ENCODE assay signal across 22 mouse cellular contexts in the genomic region with DNA sequence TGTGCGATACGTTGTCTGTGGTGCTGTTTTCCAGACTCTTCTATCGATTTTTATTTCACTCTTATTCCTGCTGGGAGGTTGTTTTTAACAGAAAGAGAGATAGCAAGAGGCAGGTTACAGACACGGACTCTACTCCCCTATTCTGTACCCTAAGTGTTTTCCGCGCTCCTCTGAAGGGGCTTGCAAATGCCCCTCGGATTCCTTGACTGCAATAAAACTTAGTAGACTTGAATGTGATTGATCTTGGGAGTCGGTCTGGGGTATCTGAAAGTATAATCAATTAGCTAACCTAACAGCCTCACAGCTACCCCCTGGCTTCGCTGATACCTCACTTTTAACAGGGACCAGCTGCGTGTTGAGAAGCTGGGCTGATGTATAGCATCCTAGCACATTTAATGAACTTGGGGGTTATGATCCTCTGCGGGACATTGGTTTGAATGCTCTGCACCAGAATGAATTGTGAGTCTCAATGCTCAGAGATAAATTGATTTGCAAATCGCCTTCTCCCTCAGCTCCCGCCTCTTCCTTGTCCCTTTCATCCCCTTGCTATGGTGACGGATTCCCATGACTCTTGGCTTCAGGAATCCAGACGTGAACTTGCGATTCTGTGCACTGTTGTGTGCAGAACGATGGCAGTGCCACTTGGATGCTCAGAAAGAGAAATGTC. TPM values are rescaled to one million over a fixed set of nuclear protein-coding genes. Genes with fewer than 3 reads are reported as not detected.
DNase-seq lines count a peak whose midpoint lies in the region; ATAC-seq lines count a peak whose summit lies in the region.
"Had no signal": no experiment of that assay in that cellular context is flagged by ENCODE, and none has a peak within 500 bp of the region (broad histone marks: within the 10 kb centered on the region; RNA-seq: fewer than 3 reads in every experiment).

No protein-coding gene starts in this region.

- H3K9ac ChIP-seq in forebrain, embryonic 13.5 days = peak overlapping the region; percentile 43; the same call in 1 of the 2 replicates
- H3K9ac ChIP-seq in forebrain, embryonic 11.5 days (ENCODE audit: low read length) = no peak overlapping the region
- H3K9ac ChIP-seq in hindbrain, embryonic 13.5 days = peak overlapping the region; percentile 56; the same call in 1 of the 2 replicates
- H3K9ac ChIP-seq in midbrain, embryonic 12.5 days (replicated peaks) = no peak overlapping the region
- H3K9ac ChIP-seq in neural tube, embryonic 14.5 days (replicated peaks; ENCODE audit: low read depth, low read length) = no peak overlapping the region
- H3K9ac ChIP-seq: heart, embryonic 15.5 days; limb, embryonic 15.5 days had no signal

- H3K4me3 ChIP-seq in forebrain, embryonic 13.5 days = no peak overlapping the region
- H3K4me3 ChIP-seq in forebrain, embryonic 11.5 days (ENCODE audit: low read depth, low read length) = no peak overlapping the region
- H3K4me3 ChIP-seq in hindbrain, embryonic 13.5 days = no peak overlapping the region
- H3K4me3 ChIP-seq in midbrain, embryonic 12.5 days = no peak overlapping the region
- no peak overlapping the region for H3K4me3 ChIP-seq in neural tube, embryonic 14.5 days (ENCODE audit: low read depth, low read length)
- H3K4me3 ChIP-seq in embryonic facial prominence, embryonic 10.5 days = no peak overlapping the region
- H3K4me3 ChIP-seq: forebrain, embryonic 10.5 days; heart, embryonic 15.5 days; limb, embryonic 15.5 days had no signal

- H3K4me1 ChIP-seq in forebrain, embryonic 13.5 days = peaks cover 11% of the 10 kb centered on the region; the same call in 1 of the 2 replicates
- no peaks in the 10 kb centered on the region for H3K4me1 ChIP-seq in forebrain, embryonic 11.5 days (replicated peaks; ENCODE audit: control insufficient read depth, insufficient read depth, low read length)
- peaks cover 18% of the 10 kb centered on the region for H3K4me1 ChIP-seq in hindbrain, embryonic 13.5 days (replicated peaks)
- peaks cover 11% of the 10 kb centered on the region; the same call in 1 of the 2 replicates for H3K4me1 ChIP-seq in midbrain, embryonic 12.5 days
- H3K4me1 ChIP-seq in neural tube, embryonic 14.5 days (ENCODE audit: control insufficient read depth, insufficient read depth, low read length) = peaks cover 8% of the 10 kb centered on the region; the same call in 1 of the 2 replicates
- no peaks in the 10 kb centered on the region for H3K4me1 ChIP-seq in embryonic facial prominence, embryonic 10.5 days
- H3K4me1 ChIP-seq: heart, embryonic 15.5 days; limb, embryonic 15.5 days had no signal

- H3K4me2 ChIP-seq in forebrain, embryonic 13.5 days = no peak overlapping the region
- no peak overlapping the region for H3K4me2 ChIP-seq in forebrain, embryonic 11.5 days (ENCODE audit: low read depth, low read length, severe bottlenecking)
- H3K4me2 ChIP-seq in hindbrain, embryonic 13.5 days = peak overlapping the region; percentile 45
- peak overlapping the region; percentile 38 for H3K4me2 ChIP-seq in midbrain, embryonic 12.5 days (replicated peaks)
- H3K4me2 ChIP-seq in neural tube, embryonic 14.5 days (ENCODE audit: low read depth, low read length) = peak overlapping the region; percentile 33
- H3K4me2 ChIP-seq: heart, embryonic 15.5 days; limb, embryonic 15.5 days had no signal

- H3K27me3 ChIP-seq in forebrain, embryonic 13.5 days = no peaks in the 10 kb centered on the region
- H3K27me3 ChIP-seq in forebrain, embryonic 11.5 days (ENCODE audit: control insufficient read depth, insufficient read depth, low read length) = no peaks in the 10 kb centered on the region
- no peaks in the 10 kb centered on the region for H3K27me3 ChIP-seq in hindbrain, embryonic 13.5 days
- no peaks in the 10 kb centered on the region for H3K27me3 ChIP-seq in midbrain, embryonic 12.5 days
- no peaks in the 10 kb centered on the region for H3K27me3 ChIP-seq in neural tube, embryonic 14.5 days (ENCODE audit: control insufficient read depth, insufficient read depth, low read length)
- H3K27me3 ChIP-seq in embryonic facial prominence, embryonic 10.5 days (replicated peaks; ENCODE audit: low read depth, poor library complexity, severe bottlenecking) = no peaks in the 10 kb centered on the region

- H3K36me3 ChIP-seq in forebrain, embryonic 13.5 days (ENCODE audit: poor library complexity, severe bottlenecking) = no peaks in the 10 kb centered on the region
- H3K36me3 ChIP-seq in forebrain, embryonic 11.5 days (ENCODE audit: control insufficient read depth, insufficient read depth, low read length) = no peaks in the 10 kb centered on the region
- no peaks in the 10 kb centered on the region for H3K36me3 ChIP-seq in hindbrain, embryonic 13.5 days
- H3K36me3 ChIP-seq in midbrain, embryonic 12.5 days = no peaks in the 10 kb centered on the region
- H3K36me3 ChIP-seq in neural tube, embryonic 14.5 days (ENCODE audit: control insufficient read depth, insufficient read depth, low read length) = no peaks in the 10 kb centered on the region
- no peaks in the 10 kb centered on the region for H3K36me3 ChIP-seq in embryonic facial prominence, embryonic 10.5 days (replicated peaks)
- H3K36me3 ChIP-seq: forebrain, embryonic 10.5 days; heart, embryonic 15.5 days; limb, embryonic 15.5 days had no signal

- no peak for DNase-seq in forebrain, embryonic 11.5 days (ENCODE audit: low spot score)
- DNase-seq in embryonic facial prominence, embryonic 10.5 days (ENCODE audit: low spot score) = no peak
- no peak for DNase-seq in right cerebral cortex, postnatal 14 days
- DNase-seq in heart, adult 8-10 months (ENCODE audit: low spot score) = no peak
- DNase-seq: adrenal gland, postnatal 10 days; cerebellum, adult 11-12 months; cerebellum, postnatal 25 days; kidney, adult 18-20 months; kidney, postnatal 14 days; lung, postnatal 10 days; right cerebral cortex, postnatal 25 days had no signal

- no peak for ATAC-seq in forebrain, embryonic 13.5 days
- no peak for ATAC-seq in forebrain, embryonic 11.5 days (replicated peaks; ENCODE audit: low FRiP score)
- peak; percentile 32; the same call in 1 of the 2 replicates for ATAC-seq in hindbrain, embryonic 13.5 days (ENCODE audit: low FRiP score)
- peak; percentile 60 for ATAC-seq in midbrain, embryonic 12.5 days (ENCODE audit: low FRiP score, low read depth)
- peak; percentile 51; the same call in 1 of the 2 replicates for ATAC-seq in neural tube, embryonic 14.5 days (ENCODE audit: low read depth)

- H3K9me3 ChIP-seq in forebrain, embryonic 13.5 days (replicated peaks) = no peaks in the 10 kb centered on the region
- no peaks in the 10 kb centered on the region for H3K9me3 ChIP-seq in forebrain, embryonic 11.5 days (ENCODE audit: control insufficient read depth, low read length)
- H3K9me3 ChIP-seq in hindbrain, embryonic 13.5 days = 0 out of 2 replicates have a peak, but pooled peaks cover 3% of the 10 kb centered on the region
- H3K9me3 ChIP-seq in midbrain, embryonic 12.5 days = no peaks in the 10 kb centered on the region
- no peaks in the 10 kb centered on the region for H3K9me3 ChIP-seq in neural tube, embryonic 14.5 days (ENCODE audit: control insufficient read depth, low read length)
- H3K9me3 ChIP-seq in embryonic facial prominence, embryonic 10.5 days = no peaks in the 10 kb centered on the region
- H3K9me3 ChIP-seq: heart, embryonic 15.5 days; limb, embryonic 15.5 days had no signal

- H3K27ac ChIP-seq in forebrain, embryonic 13.5 days = no peak overlapping the region
- no peak overlapping the region for H3K27ac ChIP-seq in forebrain, embryonic 11.5 days (ENCODE audit: low read depth, low read length)
- H3K27ac ChIP-seq in hindbrain, embryonic 13.5 days = no peak overlapping the region
- H3K27ac ChIP-seq in midbrain, embryonic 12.5 days (replicated peaks) = peak overlapping the region; percentile 52
- H3K27ac ChIP-seq in neural tube, embryonic 14.5 days (ENCODE audit: low read depth, low read length) = no peak overlapping the region
- H3K27ac ChIP-seq in embryonic facial prominence, embryonic 10.5 days (replicated peaks) = no peak overlapping the region
- H3K27ac ChIP-seq: forebrain, embryonic 10.5 days; heart, embryonic 15.5 days; limb, embryonic 15.5 days had no signal

- 57% methylated on average over 17 of the region's 17 CpGs for WGBS in forebrain, embryonic 13.5 days
- 68% methylated on average over 17 of the region's 17 CpGs for WGBS in forebrain, embryonic 11.5 days
- 29% methylated on average over 17 of the region's 17 CpGs for WGBS in hindbrain, embryonic 13.5 days
- WGBS in midbrain, embryonic 12.5 days = 35% methylated on average over 17 of the region's 17 CpGs
- 22% methylated on average over 17 of the region's 17 CpGs for WGBS in neural tube, embryonic 14.5 days
- 76% methylated on average over 17 of the region's 17 CpGs for WGBS in embryonic facial prominence, embryonic 10.5 days

RNA-seq across cellular contexts. Expression of a gene that starts 31.7 kb away (rescaled TPM):
- 0.21 and 0.49 TPM in 2 replicates for polyA plus RNA-seq in forebrain, embryonic 13.5 days (2015; fragmentation: Nextera tagmentation; extraction: Ambion mirVana)
- not detected in 2 replicates for polyA plus RNA-seq in forebrain, embryonic 11.5 days (2014; fragmentation: Nextera tagmentation; extraction: Ambion mirVana)
- 0.78 and 1.3 TPM in 2 replicates for polyA plus RNA-seq in hindbrain, embryonic 13.5 days (2015; fragmentation: Nextera tagmentation; extraction: Ambion mirVana)
- 0.20 and 0.27 TPM in 2 replicates for polyA plus RNA-seq in midbrain, embryonic 12.5 days (2016; fragmentation: Nextera tagmentation; extraction: Ambion mirVana)
- polyA plus RNA-seq in neural tube, embryonic 14.5 days (2014; fragmentation: Nextera tagmentation; extraction: Ambion mirVana) = 0.53 and 0.64 TPM in 2 replicates
- not detected in 2 replicates for polyA plus RNA-seq in embryonic facial prominence, embryonic 10.5 days (2016; fragmentation: Nextera tagmentation; extraction: Ambion mirVana)
- 1 to 10 TPM; 1.2 to 2.9 (median 1.9) TPM for total RNA-seq in heart, adult 8-10 months (2022)
- total RNA-seq: gastrocnemius, adult 18-20 months; hematopoietic stem cell, adult 5-6 weeks; megakaryocyte, adult 5-6 weeks had no signal
- polyA plus RNA-seq: forebrain, embryonic 10.5 days; limb, embryonic 15.5 days; liver, embryonic 16.5 days had no signal

RNA-seq across cellular contexts. Expression of a gene that starts 50.0 kb away (rescaled TPM):
- polyA plus RNA-seq in forebrain, embryonic 13.5 days (2015; fragmentation: Nextera tagmentation; extraction: Ambion mirVana) = 9.8 and 12.7 TPM in 2 replicates
- 18.8 and 20.4 TPM in 2 replicates for polyA plus RNA-seq in forebrain, embryonic 11.5 days (2014; fragmentation: Nextera tagmentation; extraction: Ambion mirVana)
- polyA plus RNA-seq in hindbrain, embryonic 13.5 days (2015; fragmentation: Nextera tagmentation; extraction: Ambion mirVana) = 6.9 and 7.8 TPM in 2 replicates
- polyA plus RNA-seq in midbrain, embryonic 12.5 days (2016; fragmentation: Nextera tagmentation; extraction: Ambion mirVana) = 16.3 and 18.9 TPM in 2 replicates
- 3.8 and 4.4 TPM in 2 replicates for polyA plus RNA-seq in neural tube, embryonic 14.5 days (2014; fragmentation: Nextera tagmentation; extraction: Ambion mirVana)
- 19.9 and 21.4 TPM in 2 replicates for polyA plus RNA-seq in embryonic facial prominence, embryonic 10.5 days (2016; fragmentation: Nextera tagmentation; extraction: Ambion mirVana)
- 10 to 100 TPM in 2 of 4 experiments, 1 to 10 TPM in 2; 8.1 to 15.4 (median 11.5) TPM for total RNA-seq in heart, adult 8-10 months (2022)

RNA-seq across cellular contexts. Expression of a gene that starts 50.0 kb away (rescaled TPM):
- 0.66 and 0.82 TPM in 2 replicates for polyA plus RNA-seq in forebrain, embryonic 13.5 days (2015; fragmentation: Nextera tagmentation; extraction: Ambion mirVana)
- polyA plus RNA-seq in forebrain, embryonic 11.5 days (2014; fragmentation: Nextera tagmentation; extraction: Ambion mirVana) = 0.04 and 0.15 TPM in 2 replicates
- polyA plus RNA-seq in hindbrain, embryonic 13.5 days (2015; fragmentation: Nextera tagmentation; extraction: Ambion mirVana) = 1.6 and 2.2 TPM in 2 replicates
- polyA plus RNA-seq in midbrain, embryonic 12.5 days (2016; fragmentation: Nextera tagmentation; extraction: Ambion mirVana) = 0.13 and 0.14 TPM in 2 replicates
- polyA plus RNA-seq in neural tube, embryonic 14.5 days (2014; fragmentation: Nextera tagmentation; extraction: Ambion mirVana) = 0.24 and 1.7 TPM in 2 replicates
- 0.02 and 0.08 TPM in 2 replicates for polyA plus RNA-seq in embryonic facial prominence, embryonic 10.5 days (2016; fragmentation: Nextera tagmentation; extraction: Ambion mirVana)
- total RNA-seq in heart, adult 8-10 months (2022) = under 1 TPM in 3 of 4 experiments, not detected in 1; 0.08 to 0.23 (median 0.22) TPM
- total RNA-seq: adrenal gland, postnatal 10 days; gastrocnemius, adult 18-20 months had no signal
- polyA plus RNA-seq: liver, embryonic 16.5 days had no signal

Comparison
In these comparisons a context has a peak if more than half of its experiments do, and no peak if none do; other contexts are left out.
1. H3K9ac ChIP-seq: peak in forebrain, embryonic 13.5 days (single experiment) and hindbrain, embryonic 13.5 days (single experiment); none in forebrain, embryonic 11.5 days (single experiment), midbrain, embryonic 12.5 days (single experiment) and neural tube, embryonic 14.5 days (single experiment).
2. ATAC-seq: peak in hindbrain, embryonic 13.5 days (single experiment), midbrain, embryonic 12.5 days (single experiment) and neural tube, embryonic 14.5 days (single experiment); none in forebrain, embryonic 13.5 days (single experiment) and forebrain, embryonic 11.5 days (single experiment).
3. H3K4me2 ChIP-seq: peak in hindbrain, embryonic 13.5 days (single experiment), midbrain, embryonic 12.5 days (single experiment) and neural tube, embryonic 14.5 days (single experiment); none in forebrain, embryonic 13.5 days (single experiment) and forebrain, embryonic 11.5 days (single experiment).